Mouse (Mus musculus): ENCODE measurements around the gene Msh3. TPM values are rescaled to one million over a fixed set of nuclear protein-coding genes. Genes with fewer than 3 reads are reported as not detected.

The Msh3 gene
- total and polyA plus RNA-seq, 3 experiments = 3.9 to 9.1 (median 7.2) TPM

GRCm38 (mm10) chr13:92255480-92255879, 99.3 kb downstream of the Msh3 start:
- H3K36me3 ChIP-seq (ENCODE audit: control insufficient read depth, insufficient read depth, low read length) = no peaks in the 10 kb centered on the region; the same call in 1 of the 2 replicates
- no peak overlapping the region for H3K9ac ChIP-seq (ENCODE audit: low read depth, low read length)
- no peaks in the 10 kb centered on the region for H3K79me2 ChIP-seq (replicated peaks; ENCODE audit: control insufficient read depth, insufficient read depth, low read length)
- no peak for TF ChIP-seq CTCF (IDR thresholded peaks at IDR 0.05)
- TF ChIP-seq POLR2A (IDR thresholded peaks at IDR 0.05; ENCODE audit: insufficient read depth, low read depth, low read length) = no peak
- no peak for TF ChIP-seq EP300 (IDR thresholded peaks at IDR 0.05; ENCODE audit: insufficient read depth, low read depth, low read length)
- no peaks in the 10 kb centered on the region for H3K27me3 ChIP-seq (ENCODE audit: control insufficient read depth, insufficient read depth, low read length)
- no peaks in the 10 kb centered on the region for H3K4me1 ChIP-seq (ENCODE audit: control insufficient read depth, insufficient read depth, low read length)
- intact Hi-C loops (cut with DNase I) = no loop called here
- H3K27ac ChIP-seq = no peak overlapping the region
- DNase-seq = no peak
- WGBS = 50% methylated on average over 3 of the region's 3 CpGs
- H3K4me3 ChIP-seq = no peak overlapping the region

- Histone ChIP-seq H3K36me3 (ENCODE audit: control insufficient read depth, insufficient read depth, low read length) (no peaks in the 10 kb centered on the region; the same call in 1 of the 2 replicates), H3K4me1 (ENCODE audit: control insufficient read depth, insufficient read depth, low read length) (no peaks in the 10 kb centered on the region), H3K27me3 (ENCODE audit: control insufficient read depth, insufficient read depth, low read length) (no peaks in the 10 kb centered on the region), H3K9ac (ENCODE audit: low read depth, low read length) (no peak overlapping the region), H3K27ac (no peak overlapping the region), H3K4me3 (no peak overlapping the region), H3K79me2 (replicated peaks; ENCODE audit: control insufficient read depth, insufficient read depth, low read length) (no peaks in the 10 kb centered on the region)
- DNase-seq = no peak
- TF ChIP-seq CTCF (IDR thresholded peaks at IDR 0.05) (no peak), EP300 (IDR thresholded peaks at IDR 0.05; ENCODE audit: insufficient read depth, low read depth, low read length) (no peak), POLR2A (IDR thresholded peaks at IDR 0.05; ENCODE audit: insufficient read depth, low read depth, low read length) (no peak)
- WGBS = 90% methylated on average over 5 of the region's 5 CpGs
- intact Hi-C loops (cut with DNase I) = no loop called here
These were observed 101.0 kb downstream of the Msh3 start for GRCm38 (mm10) chr13:92253850-92254249.

GRCm38 (mm10) chr13:92252331-92252730, 102.5 kb downstream of the Msh3 start:
- DNase-seq = no peak

GRCm38 (mm10) chr13:92247576-92247975, 107.2 kb downstream of the Msh3 start:
- WGBS = 89% methylated on average over 2 of the region's 2 CpGs
- H3K27ac ChIP-seq = no peak overlapping the region
- H3K9ac ChIP-seq (ENCODE audit: low read depth, low read length) = no peak overlapping the region
- TF ChIP-seq POLR2A (IDR thresholded peaks at IDR 0.05; ENCODE audit: insufficient read depth, low read depth, low read length) (no peak), CTCF (IDR thresholded peaks at IDR 0.05) (no peak), EP300 (IDR thresholded peaks at IDR 0.05; ENCODE audit: insufficient read depth, low read depth, low read length) (no peak)
- no peaks in the 10 kb centered on the region for H3K36me3 ChIP-seq (ENCODE audit: control insufficient read depth, insufficient read depth, low read length)
- intact Hi-C loops (cut with DNase I) = no loop called here
- no peak overlapping the region for H3K4me3 ChIP-seq
- no peaks in the 10 kb centered on the region for H3K79me2 ChIP-seq (replicated peaks; ENCODE audit: control insufficient read depth, insufficient read depth, low read length)
- no peaks in the 10 kb centered on the region for H3K4me1 ChIP-seq (ENCODE audit: control insufficient read depth, insufficient read depth, low read length)
- DNase-seq = no peak
- no peaks in the 10 kb centered on the region for H3K27me3 ChIP-seq (ENCODE audit: control insufficient read depth, insufficient read depth, low read length)

More at GRCm38 (mm10) chr13:92252331-92252730, 102.5 kb downstream of the Msh3 start:
- intact Hi-C loops (cut with DNase I) = no loop called here
- Histone ChIP-seq H3K79me2 (replicated peaks; ENCODE audit: control insufficient read depth, insufficient read depth, low read length) (no peaks in the 10 kb centered on the region), H3K36me3 (ENCODE audit: control insufficient read depth, insufficient read depth, low read length) (no peaks in the 10 kb centered on the region; the same call in 1 of the 2 replicates), H3K9ac (ENCODE audit: low read depth, low read length) (no peak overlapping the region), H3K4me3 (no peak overlapping the region), H3K27ac (no peak overlapping the region), H3K4me1 (ENCODE audit: control insufficient read depth, insufficient read depth, low read length) (no peaks in the 10 kb centered on the region), H3K27me3 (ENCODE audit: control insufficient read depth, insufficient read depth, low read length) (no peaks in the 10 kb centered on the region)
- TF ChIP-seq EP300 (IDR thresholded peaks at IDR 0.05; ENCODE audit: insufficient read depth, low read depth, low read length) (no peak), CTCF (IDR thresholded peaks at IDR 0.05) (no peak), POLR2A (IDR thresholded peaks at IDR 0.05; ENCODE audit: insufficient read depth, low read depth, low read length) (no peak)

GRCm38 (mm10) chr13:92246966-92247365, 107.8 kb downstream of the Msh3 start:
- Histone ChIP-seq H3K27ac (no peak overlapping the region), H3K4me3 (no peak overlapping the region), H3K27me3 (ENCODE audit: control insufficient read depth, insufficient read depth, low read length) (no peaks in the 10 kb centered on the region), H3K36me3 (ENCODE audit: control insufficient read depth, insufficient read depth, low read length) (no peaks in the 10 kb centered on the region), H3K4me1 (ENCODE audit: control insufficient read depth, insufficient read depth, low read length) (no peaks in the 10 kb centered on the region), H3K79me2 (replicated peaks; ENCODE audit: control insufficient read depth, insufficient read depth, low read length) (no peaks in the 10 kb centered on the region), H3K9ac (ENCODE audit: low read depth, low read length) (no peak overlapping the region)
- intact Hi-C loops (cut with DNase I) = no loop called here
- 93% methylated on average over 5 of the region's 5 CpGs for WGBS
- TF ChIP-seq EP300 (IDR thresholded peaks at IDR 0.05; ENCODE audit: insufficient read depth, low read depth, low read length) = no peak
- DNase-seq = no peak

GRCm38 (mm10) chr13:92244731-92245130, 110.1 kb downstream of the Msh3 start:
- intact Hi-C loops (cut with DNase I) = no loop called here
- H3K4me3 ChIP-seq = no peak overlapping the region

More at GRCm38 (mm10) chr13:92244731-92245130, 110.1 kb downstream of the Msh3 start:
- Histone ChIP-seq H3K9ac (ENCODE audit: low read depth, low read length) (no peak overlapping the region), H3K27me3 (ENCODE audit: control insufficient read depth, insufficient read depth, low read length) (no peaks in the 10 kb centered on the region), H3K27ac (no peak overlapping the region), H3K36me3 (ENCODE audit: control insufficient read depth, insufficient read depth, low read length) (no peaks in the 10 kb centered on the region), H3K4me1 (ENCODE audit: control insufficient read depth, insufficient read depth, low read length) (peaks cover 2% of the 10 kb centered on the region; the same call in 1 of the 2 replicates), H3K79me2 (replicated peaks; ENCODE audit: control insufficient read depth, insufficient read depth, low read length) (no peaks in the 10 kb centered on the region)
- TF ChIP-seq EP300 (IDR thresholded peaks at IDR 0.05; ENCODE audit: insufficient read depth, low read depth, low read length) (no peak), CTCF (IDR thresholded peaks at IDR 0.05) (no peak), POLR2A (IDR thresholded peaks at IDR 0.05; ENCODE audit: insufficient read depth, low read depth, low read length) (no peak)
- no peak for DNase-seq
- WGBS = 88% methylated on average over 2 of the region's 2 CpGs
